7 mouse cellular contexts compared by ENCODE assay signal in genomic region chr1:75142301-75143261, GRCm38 (mm10). TPM values are rescaled to one million over a fixed set of nuclear protein-coding genes. Genes with fewer than 3 reads are reported as not detected.
DNase-seq lines count a peak whose midpoint lies in the region; ATAC-seq lines count a peak whose summit lies in the region.

Gene Cnppd1, minus strand, starts transcription at chr1:75142711.
Gene Retreg2, plus strand, starts transcription at chr1:75142778.

- no peaks in the 10 kb centered on the region for H3K9me3 ChIP-seq in intestine, embryonic 16.5 days (ENCODE audit: control insufficient read depth, low read length)
- no peaks in the 10 kb centered on the region for H3K9me3 ChIP-seq in midbrain, embryonic 11.5 days (ENCODE audit: control insufficient read depth, low read length)

- DNase-seq in adrenal gland, adult 2 months, result peak; percentile 98
- peak; percentile 92 for DNase-seq in embryo, embryonic 11.5 days (ENCODE audit: low read depth, low spot score)
- peak; percentile 93 to 97 for DNase-seq in gastrocnemius, postnatal 4 days (ENCODE audit: low spot score in 2 of 2)
- DNase-seq in left cerebral cortex, postnatal 36 days (ENCODE audit: low spot score in 2 of 2), result peak; percentile 97
- DNase-seq in midbrain, embryonic 11.5 days (ENCODE audit: low spot score, missing footprints), result peak; percentile 100
- peak; percentile 96 for DNase-seq in skeletal muscle tissue, adult 2 months (ENCODE audit: low read depth, low spot score)

- intact Hi-C loops in left cerebral cortex, postnatal 36 days (cut with DNase I), result loop anchor here (2.0 kb wide), 1 partner anchor 26 kb away; the partner anchor contains the start of gene Zfand2b

- no peaks in the 10 kb centered on the region for H3K27me3 ChIP-seq in intestine, embryonic 16.5 days (replicated peaks; ENCODE audit: control insufficient read depth, insufficient read depth, low read length)
- H3K27me3 ChIP-seq in midbrain, embryonic 11.5 days (ENCODE audit: control insufficient read depth, insufficient read depth, low read length), result no peaks in the 10 kb centered on the region

- peaks cover 8% of the 10 kb centered on the region; the same call in 1 of the 2 replicates for H3K4me1 ChIP-seq in intestine, embryonic 16.5 days (ENCODE audit: control insufficient read depth, insufficient read depth, low read length)
- H3K4me1 ChIP-seq in midbrain, embryonic 11.5 days (ENCODE audit: control insufficient read depth, insufficient read depth, low read length), result peaks cover 16% of the 10 kb centered on the region

- peak within 1 kb of the TSS; percentile 93 for H3K9ac ChIP-seq in intestine, embryonic 16.5 days (ENCODE audit: low read depth, low read length)
- H3K9ac ChIP-seq in midbrain, embryonic 11.5 days (ENCODE audit: low read length), result peak within 1 kb of the TSS; percentile 95

- peak within 1 kb of the TSS; percentile 97 for H3K27ac ChIP-seq in intestine, embryonic 16.5 days (ENCODE audit: low read length)
- H3K27ac ChIP-seq in midbrain, embryonic 11.5 days (ENCODE audit: low read depth, low read length), result peak within 1 kb of the TSS; percentile 94

- H3K36me3 ChIP-seq in intestine, embryonic 16.5 days (ENCODE audit: control insufficient read depth, insufficient read depth, low read length), result peaks cover 17% of the 10 kb centered on the region
- H3K36me3 ChIP-seq in midbrain, embryonic 11.5 days (ENCODE audit: control insufficient read depth, insufficient read depth, low read length), result peaks cover 17% of the 10 kb centered on the region

- H3K4me3 ChIP-seq in intestine, embryonic 16.5 days (ENCODE audit: low read length), result peak within 1 kb of the TSS; percentile 77
- peak within 1 kb of the TSS; percentile 86 for H3K4me3 ChIP-seq in midbrain, embryonic 11.5 days (ENCODE audit: low read depth, low read length)

- ATAC-seq in intestine, embryonic 16.5 days, result peak; percentile 89
- ATAC-seq in midbrain, embryonic 11.5 days (ENCODE audit: low FRiP score), result peak; percentile 89

- peak within 1 kb of the TSS; percentile 71 for H3K4me2 ChIP-seq in intestine, embryonic 16.5 days (ENCODE audit: low read depth, low read length)
- peak within 1 kb of the TSS; percentile 97 for H3K4me2 ChIP-seq in midbrain, embryonic 11.5 days

- WGBS in intestine, embryonic 16.5 days, result under 1% methylated on average over 91 of the region's 91 CpGs
- under 1% methylated on average over 90 of the region's 91 CpGs for WGBS in midbrain, embryonic 11.5 days

RNA-seq across cellular contexts. Expression of gene Cnppd1, which starts in this region (rescaled TPM):
- 10 to 100 TPM; 27.3 to 33.9 TPM for total RNA-seq in adrenal gland, adult 2 months (2021)
- 36.3 and 37.6 TPM in 2 replicates for polyA plus RNA-seq in adrenal gland, adult 2 months (2012; rRNA removed)
- total RNA-seq in gastrocnemius, postnatal 4 days (2021), result 10 to 100 TPM; 29.1 to 29.7 TPM
- 49.1 and 52.5 TPM in 2 replicates for polyA plus RNA-seq in intestine, embryonic 16.5 days (2015; fragmentation: Nextera tagmentation; extraction: Ambion mirVana)
- total RNA-seq in left cerebral cortex, postnatal 36 days (2021), result 10 to 100 TPM; 28.8 to 32.6 TPM
- 45.5 and 49.8 TPM in 2 replicates for polyA plus RNA-seq in midbrain, embryonic 11.5 days (2014; fragmentation: Nextera tagmentation; extraction: Ambion mirVana)

RNA-seq across cellular contexts. Expression of gene Retreg2, which starts in this region (rescaled TPM):
- total RNA-seq in adrenal gland, adult 2 months (2021), result 100 to 1,000 TPM in 1 of 2 experiments, 10 to 100 TPM in 1; 80.4 to 101 TPM
- 127 and 143 TPM in 2 replicates for polyA plus RNA-seq in adrenal gland, adult 2 months (2012; rRNA removed)
- total RNA-seq in gastrocnemius, postnatal 4 days (2021), result 10 to 100 TPM; 31.3 to 31.5 TPM
- polyA plus RNA-seq in intestine, embryonic 16.5 days (2015; fragmentation: Nextera tagmentation; extraction: Ambion mirVana), result 44.7 and 50.8 TPM in 2 replicates
- total RNA-seq in left cerebral cortex, postnatal 36 days (2021), result 100 to 1,000 TPM; 184 to 202 TPM
- 55.1 and 58.3 TPM in 2 replicates for polyA plus RNA-seq in midbrain, embryonic 11.5 days (2014; fragmentation: Nextera tagmentation; extraction: Ambion mirVana)

Comparison
In these comparisons a context has a peak if more than half of its experiments do, and no peak if none do; other contexts are left out.
1. Peak in every context shown above with its lines: DNase-seq, ATAC-seq, H3K4me3 ChIP-seq and H3K27ac ChIP-seq.